Mouse (Mus musculus): ENCODE measurements around the gene Ankrd66.

- TF ChIP-seq GATA1 (IDR thresholded peaks at IDR 0.05; ENCODE audit: borderline replicate concordance, low read length) (no peak), FLI1 (IDR thresholded peaks at IDR 0.05; ENCODE audit: low read length) (no peak)
Measured at GRCm38 (mm10) chr17:43502592-43502991, 40.8 kb downstream of the Ankrd66 start, which contains the start of gene Mep1a.

Measured in megakaryocyte, embryonic 14.5 days (primary cell).